27 mouse cellular contexts compared by ENCODE assay signal in the genomic region with DNA sequence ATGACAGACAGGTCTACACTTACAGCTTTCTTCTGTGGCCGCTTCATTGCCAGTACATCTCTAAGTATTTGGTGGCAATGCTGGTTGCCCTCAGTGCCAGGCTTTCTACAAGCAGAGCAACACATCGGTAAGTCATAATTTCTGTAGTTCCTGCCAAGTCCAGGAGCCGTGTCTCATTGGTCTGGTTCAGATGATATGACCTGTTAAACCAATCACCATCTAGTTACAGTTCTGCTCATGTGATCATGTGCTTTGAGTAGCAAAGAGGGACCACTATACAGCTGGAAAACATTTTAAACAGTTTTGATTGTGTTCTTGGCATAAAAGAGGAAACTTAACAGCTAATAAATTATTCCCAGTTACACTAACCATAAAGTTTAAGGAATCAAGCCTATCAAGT. TPM values are rescaled to one million over a fixed set of nuclear protein-coding genes. Genes with fewer than 3 reads are reported as not detected.
DNase-seq lines count a peak whose midpoint lies in the region; ATAC-seq and TF ChIP-seq lines count a peak whose summit lies in the region.
"Had no signal": no experiment of that assay in that cellular context is flagged by ENCODE, and none has a peak within 500 bp of the region (broad histone marks: within the 10 kb centered on the region; RNA-seq: fewer than 3 reads in every experiment).

No protein-coding gene starts in this region.

- H3K9ac ChIP-seq in lung, embryonic 14.5 days: no peak overlapping the region
- H3K9ac ChIP-seq in MEL (ENCODE audit: control insufficient read depth, low read depth, low read length, poor library complexity, severe bottlenecking): no peak overlapping the region
- H3K9ac ChIP-seq in liver, embryonic 15.5 days: no peak overlapping the region
- no peak overlapping the region for H3K9ac ChIP-seq in intestine, embryonic 16.5 days (ENCODE audit: low read depth, low read length)
- H3K9ac ChIP-seq: forebrain, embryonic 12.5 days; heart, embryonic 15.5 days; hindbrain, embryonic 12.5 days; intestine, embryonic 15.5 days; neural tube, embryonic 15.5 days; stomach, embryonic 15.5 days had no signal

- H3K79me2 ChIP-seq in MEL (ENCODE audit: control insufficient read depth, insufficient read depth, low read length, poor library complexity): peaks cover 16% of the 10 kb centered on the region

- TF ChIP-seq CTCF in lung, embryonic 14.5 days (IDR thresholded peaks at IDR 0.05; ENCODE audit: low read depth): no peak
- TF ChIP-seq CTCF in MEL (IDR thresholded peaks at IDR 0.05 in 2 of 3, conservative IDR thresholded peaks at IDR 0.05 in 1 of 3; ENCODE audit: control insufficient read depth in 1 of 3, insufficient read depth in 1 of 3, low read depth in 2 of 3, low read length in 3 of 3, poor library complexity in 1 of 3, severe bottlenecking in 1 of 3): no peak

- no peaks in the 10 kb centered on the region for H3K9me3 ChIP-seq in heart, embryonic 10.5 days
- H3K9me3 ChIP-seq in lung, embryonic 14.5 days (ENCODE audit: low read depth, low read length): no peaks in the 10 kb centered on the region
- H3K9me3 ChIP-seq in MEL (replicated peaks; ENCODE audit: insufficient read depth, low read length): no peaks in the 10 kb centered on the region
- H3K9me3 ChIP-seq in liver, embryonic 15.5 days (replicated peaks): no peaks in the 10 kb centered on the region
- H3K9me3 ChIP-seq in intestine, embryonic 16.5 days (ENCODE audit: control insufficient read depth, low read length): no peaks in the 10 kb centered on the region
- H3K9me3 ChIP-seq: forebrain, embryonic 12.5 days; heart, embryonic 15.5 days; hindbrain, embryonic 12.5 days; intestine, embryonic 15.5 days; neural tube, embryonic 15.5 days; stomach, embryonic 15.5 days had no signal

- no peaks in the 10 kb centered on the region for H3K27me3 ChIP-seq in heart, embryonic 10.5 days (ENCODE audit: insufficient read depth, poor library complexity, severe bottlenecking)
- H3K27me3 ChIP-seq in lung, embryonic 14.5 days (ENCODE audit: insufficient read depth, low read length): no peaks in the 10 kb centered on the region
- no peaks in the 10 kb centered on the region for H3K27me3 ChIP-seq in MEL (ENCODE audit: control insufficient read depth in 1 of 2, insufficient read depth in 2 of 2, low read length in 2 of 2)
- H3K27me3 ChIP-seq in liver, embryonic 15.5 days: no peaks in the 10 kb centered on the region
- no peaks in the 10 kb centered on the region for H3K27me3 ChIP-seq in intestine, embryonic 16.5 days (replicated peaks; ENCODE audit: control insufficient read depth, insufficient read depth, low read length)
- H3K27me3 ChIP-seq: forebrain, embryonic 12.5 days; heart, embryonic 15.5 days; hindbrain, embryonic 12.5 days; intestine, embryonic 15.5 days; neural tube, embryonic 15.5 days; stomach, embryonic 15.5 days had no signal

- 96% methylated on average over 3 of the region's 3 CpGs for WGBS in heart, embryonic 10.5 days
- WGBS in lung, embryonic 14.5 days: 62% methylated on average over 3 of the region's 3 CpGs
- WGBS in liver, embryonic 15.5 days (ENCODE audit: insufficient replicate concordance): 65% methylated on average over 3 of the region's 3 CpGs
- 84% methylated on average over 3 of the region's 3 CpGs for WGBS in intestine, embryonic 16.5 days

- no peak for TF ChIP-seq RAD21 in MEL (IDR thresholded peaks at IDR 0.05; ENCODE audit: low read depth, low read length)

- H3K4me1 ChIP-seq in heart, embryonic 10.5 days: peaks cover 22% of the 10 kb centered on the region
- no peaks in the 10 kb centered on the region for H3K4me1 ChIP-seq in lung, embryonic 14.5 days (ENCODE audit: insufficient read depth)
- peaks cover 17 to 33% of the 10 kb centered on the region in 2 experiments for H3K4me1 ChIP-seq in MEL (ENCODE audit: control insufficient read depth in 1 of 2, insufficient read depth in 2 of 2, low read length in 2 of 2)
- H3K4me1 ChIP-seq in liver, embryonic 15.5 days (replicated peaks): peaks cover 43% of the 10 kb centered on the region
- H3K4me1 ChIP-seq in intestine, embryonic 16.5 days (ENCODE audit: control insufficient read depth, insufficient read depth, low read length): peaks cover 20% of the 10 kb centered on the region

- no peak overlapping the region for H3K4me3 ChIP-seq in heart, embryonic 10.5 days
- H3K4me3 ChIP-seq in lung, embryonic 14.5 days (ENCODE audit: low read depth, low read length): no peak overlapping the region
- no peak overlapping the region for H3K4me3 ChIP-seq in MEL (ENCODE audit: control insufficient read depth in 1 of 2, insufficient read depth in 1 of 2, low read depth in 2 of 2, low read length in 2 of 2)
- no peak overlapping the region for H3K4me3 ChIP-seq in liver, embryonic 15.5 days (replicated peaks)
- H3K4me3 ChIP-seq in intestine, embryonic 16.5 days (ENCODE audit: low read length): no peak overlapping the region
- H3K4me3 ChIP-seq: erythroblast, embryonic 14.5 days; forebrain, embryonic 12.5 days; hindbrain, embryonic 12.5 days; intestine, embryonic 15.5 days; stomach, embryonic 15.5 days had no signal

- no peak overlapping the region for H3K4me2 ChIP-seq in lung, embryonic 14.5 days
- no peak overlapping the region for H3K4me2 ChIP-seq in liver, embryonic 15.5 days
- H3K4me2 ChIP-seq in intestine, embryonic 16.5 days (ENCODE audit: low read depth, low read length): no peak overlapping the region
- H3K4me2 ChIP-seq: forebrain, embryonic 12.5 days; hindbrain, embryonic 12.5 days; stomach, embryonic 15.5 days had no signal

- DNase-seq in heart, embryonic 10.5 days (ENCODE audit: low spot score): peak; percentile 45
- no peak for DNase-seq in heart, adult 8-10 months (ENCODE audit: low spot score)
- DNase-seq in lung, embryonic 14.5 days: peak; percentile 56
- DNase-seq in lung, postnatal 36 days: no peak
- peak; percentile 60 for DNase-seq in MEL (ENCODE audit: low read depth, low spot score)
- DNase-seq: adrenal gland, adult 8-10 months; cerebellum, postnatal 10 days; gastrocnemius, postnatal 10 days; heart, postnatal 36 days; kidney, adult 8-10 months; kidney, postnatal 10 days; layer of hippocampus, postnatal 36 days; left cerebral cortex, postnatal 4 days; midbrain, embryonic 14.5 days; retina, postnatal 1 day; right cerebral cortex, postnatal 25 days had no signal

- TF ChIP-seq POLR2A in MEL (IDR thresholded peaks at IDR 0.05; ENCODE audit: control insufficient read depth in 1 of 2, insufficient read depth in 1 of 2, low read depth in 1 of 2, low read length in 2 of 2, poor library complexity in 1 of 2): no peak

- peak; percentile 48 for ATAC-seq in lung, embryonic 14.5 days (ENCODE audit: insufficient read depth)
- ATAC-seq in liver, embryonic 15.5 days (ENCODE audit: insufficient read depth): no peak
- no peak for ATAC-seq in intestine, embryonic 16.5 days
- ATAC-seq: activated CD4-positive, CD25-positive, alpha-beta regulatory T cell, adult 4 months; intestine, embryonic 15.5 days had no signal

- no peak for TF ChIP-seq EP300 in MEL (IDR thresholded peaks at IDR 0.05; ENCODE audit: low read depth in 1 of 2, low read length in 2 of 2)

- H3K27ac ChIP-seq in heart, embryonic 10.5 days: no peak overlapping the region
- no peak overlapping the region for H3K27ac ChIP-seq in lung, embryonic 14.5 days (ENCODE audit: low read depth)
- no peak overlapping the region for H3K27ac ChIP-seq in MEL (ENCODE audit: control insufficient read depth, low read depth, low read length)
- peak overlapping the region; percentile 39 for H3K27ac ChIP-seq in liver, embryonic 15.5 days (replicated peaks)
- no peak overlapping the region for H3K27ac ChIP-seq in intestine, embryonic 16.5 days (ENCODE audit: low read length)
- H3K27ac ChIP-seq: forebrain, embryonic 12.5 days; heart, embryonic 15.5 days; hindbrain, embryonic 12.5 days; hindbrain, postnatal 0 days; intestine, embryonic 15.5 days; neural tube, embryonic 15.5 days; stomach, embryonic 15.5 days had no signal

- H3K36me3 ChIP-seq in heart, embryonic 10.5 days: peaks cover 21% of the 10 kb centered on the region
- peaks cover 14% of the 10 kb centered on the region for H3K36me3 ChIP-seq in lung, embryonic 14.5 days (ENCODE audit: insufficient read depth)
- H3K36me3 ChIP-seq in MEL (ENCODE audit: control insufficient read depth in 1 of 2, insufficient read depth in 2 of 2, low read length in 2 of 2): peaks cover 5 to 32% of the 10 kb centered on the region in 2 experiments
- H3K36me3 ChIP-seq in liver, embryonic 15.5 days (replicated peaks): peaks cover 30% of the 10 kb centered on the region
- H3K36me3 ChIP-seq in intestine, embryonic 16.5 days (ENCODE audit: control insufficient read depth, insufficient read depth, low read length): no peaks in the 10 kb centered on the region
- H3K36me3 ChIP-seq: intestine, embryonic 15.5 days had no signal

RNA-seq across cellular contexts. Expression of gene Bola3, which starts 1.0 kb away (rescaled TPM):
- polyA plus RNA-seq in heart, embryonic 10.5 days (2016; fragmentation: Nextera tagmentation; extraction: Ambion mirVana): 238 and 283 TPM in 2 replicates
- 100 to 1,000 TPM; 295 to 417 (median 378) TPM for total RNA-seq in heart, adult 8-10 months (2022)
- 144 and 151 TPM in 2 replicates for polyA plus RNA-seq in lung, embryonic 14.5 days (2014; fragmentation: Nextera tagmentation; extraction: Ambion mirVana)
- 48.3 and 55.2 TPM in 2 replicates for total RNA-seq in MEL (2012; rRNA removed)
- polyA plus RNA-seq in MEL (2012; ENCODE audit: insufficient read depth in 1 of 2, insufficient read length in 2 of 2, low read depth in 1 of 2, low replicate concordance in 2 of 2, missing spikeins in 1 of 2): 100 to 1,000 TPM in 1 of 2 experiments, not detected in 1; 211 TPM
- 204 and 248 TPM in 2 replicates for polyA plus RNA-seq in liver, embryonic 15.5 days (2015; fragmentation: Nextera tagmentation; extraction: Ambion mirVana)
- 173 and 186 TPM in 2 replicates for polyA plus RNA-seq in intestine, embryonic 16.5 days (2015; fragmentation: Nextera tagmentation; extraction: Ambion mirVana)

RNA-seq across cellular contexts. Expression of gene Mob1a, which starts 22.1 kb away (rescaled TPM):
- polyA plus RNA-seq in heart, embryonic 10.5 days (2016; fragmentation: Nextera tagmentation; extraction: Ambion mirVana): 42.8 and 50.7 TPM in 2 replicates
- 10 to 100 TPM; 15.5 to 28.4 (median 20.2) TPM for total RNA-seq in heart, adult 8-10 months (2022)
- 93.1 and 93.6 TPM in 2 replicates for polyA plus RNA-seq in lung, embryonic 14.5 days (2014; fragmentation: Nextera tagmentation; extraction: Ambion mirVana)
- total RNA-seq in MEL (2012; rRNA removed): 71.2 and 74.7 TPM in 2 replicates
- polyA plus RNA-seq in MEL (2012; ENCODE audit: insufficient read depth in 1 of 2, insufficient read length in 2 of 2, low read depth in 1 of 2, low replicate concordance in 2 of 2, missing spikeins in 1 of 2): 100 to 1,000 TPM in 1 of 2 experiments, 10 to 100 TPM in 1; 57.0 to 120 TPM
- polyA plus RNA-seq in liver, embryonic 15.5 days (2015; fragmentation: Nextera tagmentation; extraction: Ambion mirVana): 34.9 and 35.9 TPM in 2 replicates
- polyA plus RNA-seq in intestine, embryonic 16.5 days (2015; fragmentation: Nextera tagmentation; extraction: Ambion mirVana): 50.8 and 52.8 TPM in 2 replicates

RNA-seq across cellular contexts. Expression of gene Mthfd2, which starts 22.2 kb away (rescaled TPM):
- polyA plus RNA-seq in heart, embryonic 10.5 days (2016; fragmentation: Nextera tagmentation; extraction: Ambion mirVana): 50.6 and 58.7 TPM in 2 replicates
- 1 to 10 TPM; 1.0 to 2.2 (median 1.9) TPM for total RNA-seq in heart, adult 8-10 months (2022)
- 41.6 and 47.3 TPM in 2 replicates for polyA plus RNA-seq in lung, embryonic 14.5 days (2014; fragmentation: Nextera tagmentation; extraction: Ambion mirVana)
- total RNA-seq in MEL (2012; rRNA removed): 80.5 and 155 TPM in 2 replicates
- 100 to 1,000 TPM; 219 to 558 TPM for polyA plus RNA-seq in MEL (2012; ENCODE audit: insufficient read depth in 1 of 2, insufficient read length in 2 of 2, low read depth in 1 of 2, low replicate concordance in 2 of 2, missing spikeins in 1 of 2)
- 61.6 and 67.8 TPM in 2 replicates for polyA plus RNA-seq in liver, embryonic 15.5 days (2015; fragmentation: Nextera tagmentation; extraction: Ambion mirVana)
- polyA plus RNA-seq in intestine, embryonic 16.5 days (2015; fragmentation: Nextera tagmentation; extraction: Ambion mirVana): 36.4 and 43.5 TPM in 2 replicates

Comparison
In these comparisons a context has a peak if more than half of its experiments do, and no peak if none do; other contexts are left out.
1. DNase-seq: peak in heart, embryonic 10.5 days (single experiment), lung, embryonic 14.5 days (single experiment) and MEL (single experiment); none in heart, adult 8-10 months (single experiment) and lung, postnatal 36 days (single experiment).